Mouse (Mus musculus): ENCODE measurements around the gene Cdk12. TPM values are rescaled to one million over a fixed set of nuclear protein-coding genes. Genes with fewer than 3 reads are reported as not detected.
A peak's percentile ranks its signal among the peaks of the same experiment; 100 is the strongest.

The Cdk12 gene
- polyA plus RNA-seq, 1 experiment from 2014 or later: 6.1 TPM

DNA sequence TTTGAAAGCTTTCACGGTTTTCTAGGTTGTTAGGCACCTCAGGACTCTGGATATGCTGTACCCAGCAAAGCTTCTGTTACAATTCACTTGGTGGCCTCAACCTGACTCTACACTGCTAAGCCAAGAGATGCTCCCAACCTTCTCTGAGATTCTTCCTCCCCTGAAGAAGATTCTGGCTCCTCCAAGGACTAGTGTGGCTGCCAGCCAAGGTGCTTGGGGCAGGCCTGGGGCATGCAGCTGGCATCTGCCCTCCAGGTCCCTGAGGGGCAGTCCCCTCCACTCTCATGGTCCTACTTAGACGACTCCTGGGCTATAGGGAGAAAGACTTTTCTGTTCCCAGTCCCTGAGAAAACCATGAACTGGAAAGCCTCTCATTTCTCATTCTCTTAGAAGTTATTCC lies 88.0 kb downstream of the Cdk12 start:
- H3K27ac ChIP-seq: no peak overlapping the region
- no peaks in the 10 kb centered on the region for H3K27me3 ChIP-seq (ENCODE audit: insufficient read depth, low read length)
- no peaks in the 10 kb centered on the region for H3K9me3 ChIP-seq (replicated peaks; ENCODE audit: low read length)
- no peak overlapping the region for H3K4me3 ChIP-seq (replicated peaks; ENCODE audit: low read depth, low read length)
- no peak overlapping the region for H3K9ac ChIP-seq (ENCODE audit: low read depth, low read length)
- no peaks in the 10 kb centered on the region for H3K36me3 ChIP-seq (ENCODE audit: insufficient read depth, low read length)
- H3K4me1 ChIP-seq (replicated peaks; ENCODE audit: insufficient read depth, low read length): peaks cover 4% of the 10 kb centered on the region; the same call in 1 of the 2 replicates
- 62% methylated on average over 2 of the region's 2 CpGs for WGBS
- no peak for TF ChIP-seq CTCF (IDR thresholded peaks at IDR 0.05; ENCODE audit: low read depth)
- ATAC-seq (replicated peaks; ENCODE audit: low FRiP score, low read depth) (no peak), DNase-seq (ENCODE audit: low spot score) (no peak)
- no peak overlapping the region for H3K4me2 ChIP-seq (ENCODE audit: low read length)

DNA sequence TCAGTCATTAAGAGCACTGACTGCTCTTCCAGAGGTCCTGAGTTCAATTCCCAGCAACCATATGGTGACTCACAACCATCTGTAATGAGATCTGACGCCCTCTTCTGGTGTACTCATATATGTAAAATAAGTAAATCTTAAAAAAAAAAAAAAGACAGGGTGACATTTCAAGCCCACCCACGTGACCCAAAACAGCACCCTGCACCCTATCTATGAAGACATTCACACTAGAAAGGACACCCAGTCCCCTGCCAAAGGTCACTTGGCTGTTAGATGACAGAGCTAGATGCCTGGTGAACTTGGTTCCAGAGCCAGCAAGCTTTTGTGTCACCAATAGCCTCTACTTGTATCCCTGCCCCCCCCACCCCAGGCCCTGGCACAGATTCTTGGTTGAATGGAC lies 90.2 kb downstream of the Cdk12 start:
- H3K4me2 ChIP-seq (ENCODE audit: low read length): no peak overlapping the region
- no peaks in the 10 kb centered on the region for H3K27me3 ChIP-seq (ENCODE audit: insufficient read depth, low read length)
- H3K27ac ChIP-seq: no peak overlapping the region
- 32% methylated on average over 2 of the region's 2 CpGs for WGBS
- H3K4me3 ChIP-seq (replicated peaks; ENCODE audit: low read depth, low read length): no peak overlapping the region
- peaks cover 4% of the 10 kb centered on the region for H3K4me1 ChIP-seq (replicated peaks; ENCODE audit: insufficient read depth, low read length)
- H3K36me3 ChIP-seq (ENCODE audit: insufficient read depth, low read length): no peaks in the 10 kb centered on the region
- no peak overlapping the region for H3K9ac ChIP-seq (ENCODE audit: low read depth, low read length)
- no peaks in the 10 kb centered on the region for H3K9me3 ChIP-seq (replicated peaks; ENCODE audit: low read length)
- DNase-seq (ENCODE audit: low spot score) (no peak), ATAC-seq (replicated peaks; ENCODE audit: low FRiP score, low read depth) (no peak)
- no peak for TF ChIP-seq CTCF (IDR thresholded peaks at IDR 0.05; ENCODE audit: low read depth)

DNA sequence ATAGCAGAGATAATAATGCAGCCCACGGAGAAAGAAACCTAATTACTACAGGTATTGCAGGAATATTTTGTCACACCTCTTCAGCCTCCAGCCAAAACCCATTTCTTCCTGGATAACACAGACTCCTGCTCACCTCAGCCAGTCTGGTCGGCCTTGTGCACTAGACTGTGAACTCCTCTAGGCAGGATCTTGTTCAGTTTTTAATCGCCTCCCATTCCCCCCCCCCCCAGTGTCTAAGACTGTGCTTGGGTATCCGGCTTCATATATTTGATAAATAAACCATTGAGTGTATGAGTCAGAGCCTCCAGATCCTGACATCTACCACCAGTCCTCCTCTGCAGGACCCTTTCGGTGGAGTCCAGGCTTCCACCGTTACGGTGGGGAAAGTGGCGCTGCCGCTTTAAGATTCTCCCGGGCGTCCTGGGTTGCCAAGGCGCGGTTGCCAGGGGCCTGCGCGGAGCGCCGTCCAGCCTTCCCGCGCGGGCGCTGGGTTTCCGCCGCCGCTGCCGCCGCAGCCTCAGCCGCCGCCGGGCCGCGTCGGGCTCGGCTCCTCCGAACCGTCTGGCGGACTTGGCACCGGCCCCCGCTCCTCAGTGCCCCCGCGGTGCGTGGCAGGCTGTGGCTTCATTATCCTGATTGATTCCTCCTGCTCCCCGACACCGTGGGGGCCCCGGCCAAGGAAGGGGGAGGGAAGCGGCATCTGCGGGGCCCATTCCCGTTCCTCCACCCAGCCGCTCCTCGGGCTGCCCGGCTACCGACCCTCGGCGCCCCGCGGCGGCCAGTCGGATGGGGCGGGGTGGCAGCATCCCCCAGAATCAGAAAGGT lies 91.5 kb downstream of the Cdk12 start:
- Histone ChIP-seq H3K4me2 (ENCODE audit: low read length) (peak overlapping the region; percentile 95), H3K27me3 (ENCODE audit: insufficient read depth, low read length) (no peaks in the 10 kb centered on the region), H3K9ac (ENCODE audit: low read depth, low read length) (peak overlapping the region; percentile 52), H3K4me1 (replicated peaks; ENCODE audit: insufficient read depth, low read length) (peaks cover 4% of the 10 kb centered on the region), H3K9me3 (replicated peaks; ENCODE audit: low read length) (no peaks in the 10 kb centered on the region), H3K27ac (no peak overlapping the region), H3K4me3 (replicated peaks; ENCODE audit: low read depth, low read length) (peak overlapping the region; percentile 61), H3K36me3 (ENCODE audit: insufficient read depth, low read length) (no peaks in the 10 kb centered on the region)
- WGBS: 1% methylated on average over 58 of the region's 58 CpGs
- peak; percentile 1; the same call in 1 of the 2 replicates for TF ChIP-seq CTCF (IDR thresholded peaks at IDR 0.05; ENCODE audit: low read depth)
- ATAC-seq (replicated peaks; ENCODE audit: low FRiP score, low read depth): peak; percentile 41
- peak; percentile 81 for DNase-seq (ENCODE audit: low spot score)

DNA sequence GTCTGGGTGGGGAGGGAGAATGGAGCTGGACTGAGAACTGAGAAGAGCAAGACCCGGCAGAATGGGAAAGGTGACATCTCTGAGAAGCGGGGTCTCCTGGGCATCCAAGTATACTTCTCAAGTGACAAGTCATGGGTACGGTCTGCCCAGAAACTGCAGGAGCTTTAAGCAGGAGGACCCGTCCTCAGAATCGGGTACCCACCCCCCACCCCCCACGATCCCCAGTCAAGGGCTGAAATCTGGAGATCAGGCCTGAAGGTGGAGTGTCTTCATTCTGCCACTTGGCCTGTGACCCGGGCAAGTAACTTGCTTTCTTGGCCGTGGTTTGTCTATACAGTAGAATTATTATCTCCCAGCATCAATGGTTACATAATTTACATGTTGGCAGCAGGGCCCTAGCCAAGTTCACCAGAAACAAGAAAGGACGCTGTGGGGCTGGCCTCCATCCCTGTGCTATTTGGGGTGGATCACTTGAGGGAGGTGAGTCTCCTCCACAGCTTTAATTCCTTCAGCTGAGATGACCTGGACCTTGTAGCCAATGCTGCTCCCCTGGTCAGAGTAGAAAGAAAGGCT lies 92.2 kb downstream of the Cdk12 start:
- H3K36me3 ChIP-seq (ENCODE audit: insufficient read depth, low read length): no peaks in the 10 kb centered on the region
- H3K9ac ChIP-seq (ENCODE audit: low read depth, low read length): peak overlapping the region; percentile 52
- no peaks in the 10 kb centered on the region for H3K9me3 ChIP-seq (replicated peaks; ENCODE audit: low read length)
- DNase-seq (ENCODE audit: low spot score) (no peak), ATAC-seq (replicated peaks; ENCODE audit: low FRiP score, low read depth) (peak; percentile 22; the same call in 1 of the 2 replicates)
- TF ChIP-seq CTCF (IDR thresholded peaks at IDR 0.05; ENCODE audit: low read depth): no peak
- H3K27me3 ChIP-seq (ENCODE audit: insufficient read depth, low read length): no peaks in the 10 kb centered on the region
- 8% methylated on average over 9 of the region's 9 CpGs for WGBS
- peak overlapping the region; percentile 95 for H3K4me2 ChIP-seq (ENCODE audit: low read length)
- H3K4me3 ChIP-seq (replicated peaks; ENCODE audit: low read depth, low read length): peak overlapping the region; percentile 61
- no peak overlapping the region for H3K27ac ChIP-seq
- H3K4me1 ChIP-seq (replicated peaks; ENCODE audit: insufficient read depth, low read length): peaks cover 4% of the 10 kb centered on the region

DNA sequence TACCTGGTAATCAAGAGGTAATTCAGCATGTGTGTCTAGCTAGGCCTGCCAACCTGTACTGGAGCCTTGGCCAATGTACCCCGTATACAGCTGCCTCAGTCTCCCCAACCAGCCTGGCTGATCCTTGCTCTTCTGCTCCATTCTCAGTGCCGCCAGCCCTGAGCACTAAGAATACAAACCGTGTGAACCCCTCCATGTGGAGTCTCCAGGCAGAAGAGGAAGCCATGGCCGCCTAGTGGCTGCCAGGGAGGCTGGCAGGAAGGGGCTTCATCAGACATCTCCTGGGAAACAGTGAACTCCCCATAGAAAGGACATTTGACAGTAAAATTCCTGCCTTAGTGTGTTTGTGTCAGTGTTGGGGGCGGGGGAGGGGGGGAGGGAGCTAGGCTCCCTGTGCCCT lies 93.4 kb downstream of the Cdk12 start:
- no peak for ATAC-seq (replicated peaks; ENCODE audit: low FRiP score, low read depth)
- WGBS: 13% methylated on average over 5 of the region's 5 CpGs
- Histone ChIP-seq H3K9ac (ENCODE audit: low read depth, low read length) (no peak overlapping the region), H3K9me3 (replicated peaks; ENCODE audit: low read length) (no peaks in the 10 kb centered on the region), H3K4me2 (ENCODE audit: low read length) (no peak overlapping the region), H3K27ac (no peak overlapping the region), H3K4me1 (replicated peaks; ENCODE audit: insufficient read depth, low read length) (peaks cover 4% of the 10 kb centered on the region), H3K36me3 (ENCODE audit: insufficient read depth, low read length) (no peaks in the 10 kb centered on the region), H3K4me3 (replicated peaks; ENCODE audit: low read depth, low read length) (no peak overlapping the region), H3K27me3 (ENCODE audit: insufficient read depth, low read length) (no peaks in the 10 kb centered on the region)
- peak; percentile 75 for DNase-seq (ENCODE audit: low spot score)
- TF ChIP-seq CTCF (IDR thresholded peaks at IDR 0.05; ENCODE audit: low read depth): peak; percentile 70

DNA sequence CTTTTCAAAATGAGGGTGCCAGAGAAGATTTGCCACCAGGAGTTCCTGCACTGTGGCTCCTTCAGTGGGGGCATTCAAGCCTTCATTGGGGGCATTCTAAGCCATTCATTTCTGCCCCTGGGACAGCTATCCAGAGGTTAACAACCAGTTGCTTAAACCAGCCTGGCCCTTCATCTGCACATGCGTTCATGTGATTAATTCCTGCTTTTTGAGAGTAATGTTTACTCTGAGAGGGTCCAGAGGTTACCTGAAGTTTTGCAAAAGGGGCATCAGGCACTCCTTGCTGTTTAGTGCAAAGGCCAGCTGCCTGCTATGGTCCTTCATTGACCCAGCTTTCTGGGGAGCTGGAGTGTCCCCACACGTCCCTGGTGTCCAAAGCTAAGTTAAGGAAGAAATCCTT lies 94.1 kb downstream of the Cdk12 start:
- Histone ChIP-seq H3K4me2 (ENCODE audit: low read length) (no peak overlapping the region), H3K36me3 (ENCODE audit: insufficient read depth, low read length) (no peaks in the 10 kb centered on the region), H3K27me3 (ENCODE audit: insufficient read depth, low read length) (no peaks in the 10 kb centered on the region), H3K27ac (no peak overlapping the region), H3K4me3 (replicated peaks; ENCODE audit: low read depth, low read length) (no peak overlapping the region), H3K4me1 (replicated peaks; ENCODE audit: insufficient read depth, low read length) (peaks cover 4% of the 10 kb centered on the region), H3K9ac (ENCODE audit: low read depth, low read length) (no peak overlapping the region), H3K9me3 (replicated peaks; ENCODE audit: low read length) (no peaks in the 10 kb centered on the region)
- no peak for ATAC-seq (replicated peaks; ENCODE audit: low FRiP score, low read depth)
- TF ChIP-seq CTCF (IDR thresholded peaks at IDR 0.05; ENCODE audit: low read depth): no peak
- WGBS: 59% methylated on average over 2 of the region's 2 CpGs
- no peak for DNase-seq (ENCODE audit: low spot score)
